Mouse (Mus musculus): Measurements from ENCODE around the gene Acot8.

- TF ChIP-seq EP300 (optimal IDR thresholded peaks at IDR 0.05) (no peak), CTCF (IDR thresholded peaks at IDR 0.05; ENCODE audit: low read depth) (no peak)
Measured at GRCm38 (mm10) chr2:164806614-164807013, 1.9 kb upstream of the Acot8 start.
